Mouse (Mus musculus) heart, postnatal 0 days (tissue): ENCODE results near the gene Krtap16-3.

Experiments
- CTCF ChIP-seq: IDR thresholded peaks from 2 replicates; pipeline ENCODE4 v1.5.1; 2016; ENCODE audit warnings: antibody characterized with exemption, control low read depth, low read depth
- EP300 ChIP-seq: IDR thresholded peaks from 2 replicates; pipeline ENCODE4 v1.6.1; 2016; ENCODE audit warnings: antibody characterized with exemption, low read depth

- TF ChIP-seq EP300 (no peak), CTCF (no peak)
Measured at GRCm38 (mm10) chr16:88941106-88941505, 21.6 kb downstream of the Krtap16-3 start.
